Mouse (Mus musculus) common myeloid progenitor, adult 5-6 weeks (primary cell): ENCODE measurements around the gene Ano10. TPM values are rescaled to one million over a fixed set of nuclear protein-coding genes. Genes with fewer than 3 reads are reported as not detected.

Experiments
- ATAC-seq: replicated peaks from 2 replicates; pipeline ENCODE4 v1.8.0; 2016; ENCODE audit warnings: low read depth, mild to moderate bottlenecking, moderate TSS enrichment, inconsistent platforms; ENCODE audit not compliant: poor library complexity, severe bottlenecking
- total RNA-seq: library from RNA; stranded (forward); fragments of 200-1000, 187-1606 nt; gene quantifications from 2 replicates; pipeline ENCODE4 v1.2.3, GENCODE M21; 2017

Gene Ano10
- total RNA-seq, 1 experiment from 2014 or later, result 9.8 TPM

DNA sequence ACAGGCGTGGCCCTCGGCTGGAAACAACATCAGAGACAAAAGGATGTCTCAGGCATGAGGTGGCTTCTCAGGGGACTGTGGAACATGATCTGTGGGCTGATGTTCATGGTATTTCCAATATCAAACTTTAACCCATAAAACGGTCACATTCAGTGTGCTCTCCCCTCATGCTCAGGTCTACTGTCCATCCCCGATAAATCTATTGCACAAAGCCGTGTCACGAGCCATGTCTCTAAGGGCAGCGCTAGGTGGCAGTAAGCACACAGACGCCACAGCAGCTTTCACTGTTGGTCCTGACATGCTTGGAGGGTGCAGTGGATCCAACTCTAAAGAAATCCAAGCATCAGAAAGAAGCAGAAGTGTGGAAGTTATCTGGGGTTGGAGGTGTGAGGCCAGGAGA is 46.1 kb downstream of the Ano10 start:
- ATAC-seq, result peak; percentile 66

DNA sequence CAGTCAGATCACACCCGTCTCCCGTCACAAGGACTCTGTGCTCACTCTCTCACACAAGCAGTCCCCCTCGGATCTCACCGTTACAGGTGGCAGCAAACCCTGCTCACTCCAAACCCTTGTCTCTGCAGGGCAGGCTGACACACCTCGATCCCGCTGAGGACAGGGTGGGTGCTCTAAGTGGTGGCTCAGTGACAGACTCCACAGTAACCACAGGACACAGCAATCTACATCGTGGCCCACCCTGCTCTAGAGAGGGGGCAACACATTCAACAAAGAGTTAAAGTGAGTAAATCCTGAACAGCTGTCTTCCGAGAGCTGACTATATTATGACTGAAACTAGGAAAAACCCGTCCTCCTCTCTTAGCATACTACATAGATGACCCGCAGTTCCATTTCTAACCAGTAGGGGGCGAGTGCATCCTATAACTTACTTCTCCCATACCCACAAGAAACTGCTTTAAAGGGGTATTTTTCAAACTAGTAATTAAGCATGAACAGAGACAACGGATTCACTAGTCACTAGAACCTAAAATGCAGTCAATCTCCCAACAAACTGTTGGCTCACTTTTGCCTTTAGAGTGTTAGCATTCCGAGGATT is 46.7 kb downstream of the Ano10 start:
- peak; percentile 75 for ATAC-seq

DNA sequence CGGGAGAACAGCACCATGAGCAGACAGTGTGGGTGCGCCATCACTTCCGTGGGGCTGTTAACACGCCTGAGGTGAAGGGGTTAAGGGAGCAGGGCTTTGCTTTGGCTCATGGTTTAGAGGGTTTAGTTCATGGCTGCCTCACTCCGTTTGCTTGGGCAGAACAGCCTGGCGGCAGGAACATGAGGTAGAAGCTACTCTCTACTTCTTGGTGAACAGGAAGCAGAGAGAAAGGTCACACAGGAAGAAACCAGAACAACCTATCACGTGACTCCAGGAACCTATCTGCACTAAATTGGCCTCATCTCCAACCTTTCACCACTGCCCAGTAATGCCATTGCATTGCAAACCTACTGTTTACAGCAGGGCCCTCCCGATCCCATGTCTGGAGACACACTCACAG is 48.3 kb downstream of the Ano10 start:
- no peak for ATAC-seq

DNA sequence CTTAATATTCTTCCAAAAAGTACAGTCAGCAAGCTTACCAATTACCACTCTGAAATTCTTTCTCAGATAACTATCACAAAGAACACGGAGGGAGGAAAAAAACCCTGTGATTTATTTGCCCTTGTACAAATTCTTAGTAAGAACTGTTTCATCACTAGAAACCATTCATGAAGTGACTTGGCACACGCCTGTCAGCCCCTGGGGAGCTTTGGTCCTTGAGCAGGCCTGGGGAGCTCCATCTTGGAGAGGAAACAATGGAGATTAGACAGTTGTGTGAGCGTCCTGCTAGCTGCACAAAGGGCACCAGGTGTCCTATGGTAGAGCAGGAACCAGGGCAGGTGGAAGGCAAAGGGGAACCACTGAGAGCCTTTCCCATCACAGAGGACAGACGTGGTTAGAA is 48.8 kb downstream of the Ano10 start:
- no peak for ATAC-seq

DNA sequence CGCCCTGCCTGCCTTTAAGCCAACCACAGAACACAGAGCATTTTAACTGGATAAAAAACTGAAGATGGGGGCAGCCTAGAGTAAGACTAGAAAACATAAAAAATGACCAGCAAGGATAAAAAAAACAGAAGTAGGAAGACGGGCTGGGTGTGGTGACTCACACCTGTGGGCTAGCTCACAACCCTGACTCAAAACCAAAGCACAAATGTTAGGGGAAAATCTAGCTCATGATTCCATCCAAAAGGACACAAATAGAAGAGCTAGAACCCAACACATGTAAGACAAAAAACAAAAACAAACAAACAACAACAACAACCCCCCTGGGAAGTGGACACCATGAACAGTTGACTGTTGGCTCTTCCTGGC is 49.4 kb downstream of the Ano10 start:
- no peak for ATAC-seq

DNA sequence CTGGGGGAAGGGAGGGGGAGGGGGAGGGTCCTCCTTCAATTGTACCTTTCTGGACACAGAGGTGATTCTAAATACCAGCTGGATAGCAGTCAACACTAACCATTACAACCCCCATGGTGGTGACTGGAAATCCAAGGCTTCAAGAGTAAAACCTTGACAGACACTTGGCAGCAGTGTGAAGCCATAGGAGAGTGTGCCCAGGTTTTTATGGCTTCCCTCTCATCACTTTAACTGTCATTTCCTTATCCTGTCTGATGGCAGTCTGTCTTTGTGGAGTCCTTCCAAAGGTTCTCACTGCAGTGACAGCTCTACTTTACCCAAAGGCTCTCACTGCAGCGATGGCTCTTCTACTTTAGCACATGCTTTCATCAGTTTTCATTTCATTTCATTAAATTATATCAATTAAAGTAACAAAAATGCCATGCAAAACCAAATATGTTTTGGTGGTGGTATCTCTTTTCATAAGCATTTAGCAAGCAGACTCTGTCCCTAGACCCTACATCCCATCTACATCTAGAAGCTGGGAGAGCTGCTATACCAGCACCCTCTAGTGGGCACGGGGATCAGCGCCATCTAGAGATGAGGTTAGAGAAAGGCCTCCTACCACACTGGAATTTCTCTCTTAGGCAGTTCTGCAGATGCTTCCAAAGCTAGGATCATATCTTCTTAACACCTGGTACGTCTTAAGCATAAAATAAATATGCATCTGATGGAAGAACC is 50.0 kb downstream of the Ano10 start:
- ATAC-seq, result peak; percentile 78

DNA sequence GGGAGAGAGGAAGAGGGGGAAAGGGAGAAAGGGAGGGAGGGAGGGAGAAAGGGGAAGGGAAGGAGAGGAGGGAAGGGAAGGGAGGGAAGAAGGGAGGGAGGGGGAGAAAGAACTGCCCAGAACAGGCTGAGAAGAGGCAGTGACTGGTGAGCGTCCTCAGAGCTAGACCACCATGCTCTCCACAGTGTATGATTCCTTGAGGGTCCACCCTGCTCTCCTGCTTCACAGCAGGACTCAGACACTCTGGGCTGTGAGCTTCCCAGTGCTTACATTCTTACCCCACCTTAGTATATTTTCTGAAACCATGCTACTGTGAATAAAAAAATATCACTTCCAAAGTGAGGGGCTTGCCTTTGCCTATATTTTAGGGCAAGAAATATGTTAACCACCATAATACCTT is 50.9 kb downstream of the Ano10 start:
- no peak for ATAC-seq

DNA sequence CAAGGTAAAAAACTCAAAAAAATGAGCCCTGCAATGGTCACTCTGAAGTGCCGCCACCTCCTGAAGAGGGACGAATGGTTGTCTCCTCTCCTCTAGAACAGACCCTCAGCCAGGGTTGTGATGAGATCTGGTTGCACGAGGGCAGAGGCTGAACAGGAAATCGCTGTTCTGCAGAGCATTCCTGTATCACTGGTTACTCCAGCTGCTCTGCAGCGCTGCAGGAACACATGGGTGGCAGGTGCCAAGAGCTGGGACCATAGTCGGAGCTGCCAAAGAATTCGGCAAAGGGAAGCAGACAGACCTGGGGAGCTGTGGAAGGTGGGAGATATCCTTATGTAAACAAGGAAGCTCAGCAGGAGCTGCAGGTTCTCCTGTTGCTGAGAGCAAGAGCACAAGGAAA is 51.4 kb downstream of the Ano10 start:
- no peak for ATAC-seq

DNA sequence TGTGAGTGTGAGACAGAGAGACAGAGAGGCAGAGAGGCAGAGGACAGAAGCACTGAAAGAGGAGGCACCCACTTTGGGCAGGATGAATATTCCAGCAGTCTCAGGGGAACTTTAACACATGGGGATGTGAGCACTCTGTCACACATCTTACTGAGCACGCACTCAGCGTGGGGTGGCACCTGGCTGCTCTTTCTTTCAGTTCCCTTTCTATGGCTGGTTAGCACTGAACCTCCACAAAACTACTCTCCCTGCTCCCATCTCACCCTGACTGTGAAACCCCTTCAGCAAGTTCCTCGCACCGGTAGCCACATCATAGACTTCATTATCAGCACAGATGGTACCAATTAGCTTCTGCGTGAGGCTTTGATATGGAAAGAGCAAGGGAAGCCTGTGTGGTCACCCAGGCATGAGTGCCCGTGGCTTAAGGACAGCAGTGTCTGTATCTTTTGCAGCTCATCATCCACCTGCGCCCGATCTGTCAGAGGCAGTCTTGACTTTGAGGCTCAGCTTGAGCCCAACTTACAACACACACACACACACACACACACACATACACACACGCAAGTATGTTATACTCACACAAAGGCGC is 52.3 kb downstream of the Ano10 start:
- ATAC-seq, result peak; percentile 42

DNA sequence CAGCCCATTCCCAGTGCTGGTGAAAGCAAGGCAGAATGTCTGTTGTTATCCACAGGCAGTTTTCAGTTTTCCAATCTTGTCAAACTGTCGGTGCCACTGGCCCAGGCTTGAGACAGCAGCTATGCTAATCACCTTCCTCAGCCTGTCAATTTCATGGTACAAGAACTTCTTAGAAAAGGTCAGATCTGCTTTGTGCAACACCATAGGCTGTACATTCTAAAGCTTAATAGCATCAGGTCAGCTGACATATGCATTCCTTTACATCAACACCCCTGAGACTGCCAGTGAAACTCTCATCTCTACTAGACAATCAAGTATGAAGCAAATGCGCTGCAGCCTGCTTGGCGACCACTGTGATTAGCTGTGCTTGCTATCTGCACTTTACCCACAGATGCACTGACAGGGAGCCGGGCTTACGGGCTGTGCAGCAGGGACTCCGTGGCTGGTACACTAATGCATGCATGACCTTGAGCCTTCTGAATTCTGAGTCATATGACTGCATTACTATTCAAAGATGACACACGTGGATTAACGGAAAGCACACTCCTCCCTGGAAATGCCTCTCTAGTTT is 53.5 kb downstream of the Ano10 start:
- no peak for ATAC-seq

DNA sequence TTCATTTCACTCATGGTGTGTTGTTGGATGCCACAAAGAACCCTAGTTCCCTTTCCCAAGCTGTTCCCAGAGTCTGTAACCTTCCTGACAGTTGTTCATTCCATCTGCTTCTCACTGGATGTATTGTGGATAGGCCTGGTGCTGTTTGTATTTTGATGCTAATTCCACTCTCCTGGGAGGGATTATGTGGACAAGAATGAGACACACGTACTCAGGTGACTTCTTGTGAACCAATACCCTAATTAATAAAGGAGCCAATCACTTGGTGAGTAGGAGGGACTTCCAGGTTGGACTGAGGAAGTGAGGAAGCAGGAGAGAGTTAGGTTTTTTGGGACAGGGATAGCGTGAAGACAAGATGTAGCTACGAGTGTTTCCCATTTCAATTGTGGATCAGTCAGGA is 59.5 kb downstream of the Ano10 start:
- no peak for ATAC-seq

DNA sequence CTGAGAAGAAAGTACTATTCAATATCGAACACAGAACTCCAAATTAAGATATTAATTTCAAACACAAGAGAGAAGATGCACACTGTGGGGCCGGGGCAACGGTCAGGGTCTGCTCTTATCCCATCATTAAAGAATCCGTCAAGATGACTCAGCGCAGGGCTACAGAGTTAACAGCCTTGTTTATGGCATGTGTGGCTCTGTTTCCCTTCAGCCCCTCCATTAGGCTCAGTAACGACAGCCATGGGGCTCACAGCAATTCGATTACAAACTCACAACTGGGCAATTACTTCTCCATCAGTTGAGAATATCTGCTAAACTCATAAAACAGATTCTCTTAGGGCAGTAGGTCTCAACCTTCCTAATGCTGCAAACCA is 60.3 kb downstream of the Ano10 start:
- peak; percentile 22; the same call in 1 of the 2 replicates for ATAC-seq

DNA sequence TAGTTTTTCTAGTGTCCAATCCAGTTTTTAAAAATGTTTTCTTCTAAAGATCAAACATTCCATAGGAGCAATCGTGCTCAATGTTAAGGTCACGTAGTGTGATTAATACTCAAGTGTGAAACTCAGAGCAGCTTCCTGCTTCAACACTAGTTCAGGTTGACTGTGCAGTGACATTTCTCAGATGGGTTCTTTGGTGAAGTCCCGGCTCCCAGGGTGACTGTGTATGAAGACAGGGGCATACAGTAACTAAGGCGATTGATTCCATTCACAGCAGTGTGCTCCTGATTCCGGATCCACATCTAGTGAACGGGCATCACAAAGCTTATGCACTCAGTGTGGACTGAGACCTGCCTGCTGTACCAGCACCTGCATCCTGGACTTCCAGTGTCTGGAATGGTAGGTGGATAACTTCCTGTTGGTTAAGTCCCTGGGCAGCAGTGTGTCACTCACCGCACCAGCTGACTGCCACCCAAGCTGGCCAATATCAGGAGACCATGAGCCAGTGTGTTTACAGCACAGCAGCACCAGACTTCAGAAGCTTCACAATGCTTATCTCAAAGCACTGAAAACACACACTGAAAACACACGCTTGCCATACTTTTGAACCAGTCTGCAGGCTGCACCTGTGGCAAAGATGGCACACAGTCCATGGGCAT is 60.8 kb downstream of the Ano10 start:
- ATAC-seq, result 0 out of 2 replicates have a peak, but pooled peaks have one; percentile 9

DNA sequence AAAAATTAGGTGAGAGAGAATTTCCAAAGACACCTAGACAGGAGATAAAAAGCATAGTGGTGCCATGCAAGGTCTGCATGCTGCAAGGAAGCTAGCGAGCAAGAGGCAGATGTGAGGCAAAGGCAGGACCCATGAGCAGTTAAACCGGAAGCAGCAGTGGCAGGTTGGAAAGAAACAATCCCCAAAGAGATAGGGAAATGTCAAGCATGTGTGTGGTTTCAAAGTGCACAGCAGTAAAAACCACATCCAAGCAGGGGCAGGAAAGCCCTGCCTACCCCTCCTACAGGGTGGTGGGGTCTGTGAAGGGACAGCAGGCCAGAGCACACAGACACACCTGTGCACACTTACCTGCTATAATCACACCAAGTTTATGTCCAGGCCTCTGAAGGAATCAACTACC is 61.3 kb downstream of the Ano10 start:
- peak; percentile 75 for ATAC-seq

DNA sequence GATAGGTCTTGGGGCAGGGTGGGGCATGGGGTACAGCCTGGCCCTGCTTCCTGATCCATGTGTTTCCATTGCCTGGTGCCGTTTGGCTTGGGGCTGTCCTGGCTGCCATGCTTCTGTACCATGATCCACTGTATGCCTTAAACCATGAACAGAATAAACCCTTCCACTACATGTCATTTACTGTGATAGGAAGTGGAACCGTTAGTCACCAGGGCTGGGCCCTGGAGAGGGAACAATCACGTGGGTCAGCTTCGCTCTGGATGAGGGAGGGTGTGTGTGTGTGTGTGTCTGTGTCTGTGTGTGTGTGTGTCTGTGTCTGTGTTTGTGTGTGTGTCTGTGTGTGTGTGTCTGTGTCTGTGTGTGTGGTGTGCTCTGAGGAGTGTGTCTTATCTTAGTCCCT is 63.5 kb downstream of the Ano10 start:
- peak; percentile 53 for ATAC-seq

DNA sequence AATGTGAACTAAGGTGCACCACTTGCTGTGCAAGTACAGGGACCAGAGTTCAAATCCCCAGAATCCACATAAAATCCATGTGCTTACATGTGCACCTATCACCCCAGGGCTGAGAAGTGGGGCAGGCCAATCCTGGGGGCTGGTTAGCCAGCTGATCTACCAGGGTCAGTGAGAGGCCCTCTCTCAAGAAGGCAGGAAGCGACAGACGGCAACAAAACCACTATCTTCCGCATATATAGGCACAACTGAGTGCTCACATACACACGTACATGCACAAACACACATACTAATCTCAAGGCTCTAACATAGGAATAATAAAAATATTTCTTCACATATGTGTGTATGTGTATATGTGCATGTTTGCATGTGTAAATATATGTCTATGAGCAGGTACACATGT is 67.8 kb downstream of the Ano10 start:
- no peak for ATAC-seq

DNA sequence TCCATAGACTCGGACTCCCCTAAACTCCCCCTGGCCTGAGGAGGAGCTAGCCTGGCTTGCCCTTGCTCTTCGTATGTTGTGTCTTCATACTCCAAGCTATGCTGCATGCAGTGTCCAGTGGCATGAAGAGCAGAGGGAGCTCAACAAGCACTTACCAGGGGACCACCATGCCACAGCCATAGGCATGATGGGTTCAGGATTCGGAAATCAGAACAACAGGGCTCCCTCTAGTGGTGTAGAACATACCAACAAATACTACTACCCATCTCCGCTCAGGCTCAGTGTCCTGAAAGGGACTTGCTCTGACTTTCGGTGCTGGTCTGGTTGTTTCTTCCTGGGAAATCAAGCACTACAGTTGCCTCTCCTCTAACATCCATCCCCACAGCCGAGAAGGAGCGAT is 68.9 kb downstream of the Ano10 start:
- peak; percentile 79 for ATAC-seq

DNA sequence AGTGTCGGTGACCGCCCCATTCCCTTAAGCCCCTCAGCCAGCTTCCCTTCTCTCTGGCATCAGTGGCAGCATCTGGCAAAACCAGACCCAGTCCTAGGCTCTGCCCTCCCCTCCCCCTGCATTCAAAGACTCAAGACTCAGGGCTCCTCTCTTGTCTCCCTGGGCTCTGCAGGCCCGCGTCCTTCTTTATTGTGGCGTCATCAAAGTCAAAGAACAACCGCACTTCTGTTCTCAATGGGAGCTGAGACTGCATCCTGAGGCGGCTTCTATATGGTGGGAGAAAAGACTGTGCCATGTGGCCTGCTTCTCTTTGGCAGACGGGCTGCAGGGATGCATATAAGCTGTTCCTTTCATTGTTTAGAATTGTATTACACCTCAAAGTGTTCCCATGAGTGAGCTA is 71.2 kb downstream of the Ano10 start:
- ATAC-seq, result no peak

DNA sequence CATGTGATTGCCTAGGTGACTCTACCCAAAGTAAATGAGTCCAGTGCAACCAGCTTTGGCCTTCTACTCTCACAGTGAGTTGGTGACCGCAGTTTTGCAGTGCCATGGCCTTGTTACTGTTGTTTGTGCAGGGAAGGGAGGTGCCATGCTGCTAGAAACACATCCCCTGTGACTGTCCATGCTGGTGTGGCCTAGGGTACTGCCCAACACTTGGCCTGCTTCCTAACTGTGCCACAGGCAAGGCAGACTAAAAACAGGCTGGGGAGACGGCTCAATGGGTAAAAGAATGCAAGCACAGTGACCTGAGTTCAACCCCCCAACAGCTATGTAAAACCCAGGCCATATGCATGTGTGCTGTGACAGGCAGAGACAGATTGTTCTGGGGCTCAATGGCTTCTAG is 74.3 kb downstream of the Ano10 start:
- ATAC-seq, result no peak

DNA sequence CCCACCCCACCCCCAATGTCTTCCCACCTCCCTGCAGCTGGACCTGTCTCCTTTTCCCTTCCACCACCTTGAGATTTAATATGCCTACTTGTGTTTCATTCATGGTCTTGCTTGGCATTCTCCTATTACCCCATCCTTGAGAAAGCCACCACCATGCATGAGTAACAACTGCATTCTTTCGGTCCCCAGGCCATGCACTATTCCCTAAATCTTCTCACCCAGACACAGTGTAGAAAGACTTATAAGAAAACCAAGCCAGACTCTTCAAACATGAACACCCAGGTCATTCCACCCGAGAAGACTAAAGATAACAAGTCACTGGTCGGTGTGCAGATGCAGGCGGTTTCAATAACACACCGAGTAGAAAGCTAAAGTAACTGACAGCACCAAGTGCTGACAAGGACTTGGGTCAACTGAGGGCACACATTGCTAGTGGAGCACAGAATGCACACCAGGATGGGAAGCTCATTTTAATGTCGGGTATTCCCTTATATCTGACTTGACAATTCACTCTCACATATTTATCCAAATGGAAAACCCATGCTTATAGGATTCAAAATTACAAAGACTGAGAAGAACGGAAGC is 77.2 kb downstream of the Ano10 start:
- no peak for ATAC-seq

DNA sequence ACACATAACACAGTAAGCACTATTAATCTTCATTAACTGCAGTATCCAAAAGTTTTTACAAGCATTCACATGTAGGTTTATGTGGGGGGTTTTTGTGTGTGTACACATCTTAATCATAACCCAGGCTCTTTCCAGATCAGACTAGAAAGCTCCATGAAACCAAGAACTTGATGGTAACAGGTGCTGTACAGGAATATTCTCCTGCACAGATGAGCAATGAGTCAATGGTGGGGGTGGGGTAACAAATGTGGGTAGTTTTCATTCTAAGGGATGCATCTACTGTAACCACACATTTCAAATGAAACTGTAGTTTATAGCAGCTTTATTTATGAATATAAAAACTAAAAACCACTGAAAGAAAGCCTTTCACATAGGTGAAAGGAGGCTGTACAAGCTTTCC is 79.1 kb downstream of the Ano10 start:
- ATAC-seq, result no peak
